Mouse (Mus musculus) stomach, embryonic 15.5 days (tissue): ENCODE measurements around the gene Babam1. TPM values are rescaled to one million over a fixed set of nuclear protein-coding genes. Genes with fewer than 3 reads are reported as not detected.

Source experiments
- ATAC-seq: fragments of 200-750 bp; cut with Nextera tagmentation; 2 replicates; pipeline ENCODE4 v1.8.0; 2017; ENCODE audit warnings: low read depth, moderate number of reproducible peaks, moderate TSS enrichment; ENCODE audit not compliant: insufficient read depth, low FRiP score
- H3K27ac ChIP-seq: fragments of 300-500 bp; sonication (generic); 2 replicates; pipeline ENCODE4 v1.5.1; 2015; ENCODE audit warnings: mild to moderate bottlenecking, inconsistent platforms
- H3K27me3 ChIP-seq: fragments of 300-500 bp; sonication (generic); replicated peaks from 2 replicates; pipeline ENCODE4 v1.6.1; 2015; ENCODE audit warnings: inconsistent platforms
- H3K36me3 ChIP-seq: fragments of 300-500 bp; sonication (generic); 2 replicates; pipeline ENCODE4 v1.6.1; 2015; ENCODE audit warnings: inconsistent platforms
- H3K4me1 ChIP-seq: fragments of 300-500 bp; sonication (generic); 2 replicates; pipeline ENCODE4 v1.6.1; 2015; ENCODE audit warnings: inconsistent platforms
- H3K4me2 ChIP-seq: fragments of 300-500 bp; sonication (generic); 2 replicates; pipeline ENCODE4 v1.6.1; 2015; ENCODE audit warnings: mild to moderate bottlenecking, inconsistent platforms
- H3K4me3 ChIP-seq: fragments of 300-500 bp; sonication (generic); replicated peaks from 2 replicates; pipeline ENCODE4 v1.5.1; 2015; ENCODE audit warnings: inconsistent platforms
- H3K9ac ChIP-seq: fragments of 300-500 bp; sonication (generic); 2 replicates; pipeline ENCODE4 v1.6.1; 2015; ENCODE audit warnings: inconsistent platforms
- H3K9me3 ChIP-seq: fragments of 300-500 bp; sonication (generic); 2 replicates; pipeline ENCODE4 v1.6.1; 2016; ENCODE audit warnings: inconsistent platforms
- WGBS: fragments of 180-500 bp; shearing (Covaris S2); methylation state at CpG from one replicate; pipeline ENCODE4 v1.1.7; 2015; 5-methylcytosine and 5-hydroxymethylcytosine counted together
- polyA plus RNA-seq: library from polyadenylated mRNA; unstranded; fragments of >200 nt; fragmentation: Nextera tagmentation; extraction: Ambion mirVana; gene quantifications from 2 replicates; pipeline ENCODE4 v1.2.1, GENCODE M21; 2015

The Babam1 gene
- polyA plus RNA-seq, 1 experiment from 2014 or later: 92.2 TPM

- 41% methylated on average over 3 of the region's 3 CpGs for WGBS
- no peak overlapping the region for H3K9ac ChIP-seq
- no peaks in the 10 kb centered on the region for H3K36me3 ChIP-seq
- H3K27me3 ChIP-seq: 0 out of 2 replicates have a peak, but pooled peaks cover 5% of the 10 kb centered on the region
- ATAC-seq: no peak
- H3K9me3 ChIP-seq: no peaks in the 10 kb centered on the region
- H3K4me1 ChIP-seq: no peaks in the 10 kb centered on the region
- no peak overlapping the region for H3K27ac ChIP-seq
- H3K4me2 ChIP-seq: no peak overlapping the region
- no peak overlapping the region for H3K4me3 ChIP-seq
These were observed 40.4 kb downstream of the Babam1 start for GRCm38 (mm10) chr8:71437041-71437440.

DNA sequence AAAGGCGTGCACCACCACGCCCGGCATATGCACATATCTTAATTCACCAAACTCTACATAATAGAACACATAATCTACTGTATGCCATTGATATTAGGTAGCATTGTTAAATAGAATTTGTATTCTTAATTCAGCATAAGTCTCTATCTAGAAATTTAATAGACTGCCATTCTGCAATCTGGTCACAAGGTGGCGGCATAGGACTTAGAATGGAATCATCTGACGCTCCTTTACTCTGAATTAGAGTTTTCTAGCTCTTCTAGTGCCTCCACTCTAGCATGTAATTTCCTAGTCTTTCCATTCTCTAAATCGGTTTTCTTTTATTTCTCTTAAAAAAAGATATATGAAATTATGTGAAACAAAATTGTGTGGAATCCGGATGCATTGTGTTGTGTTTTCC lies 44.7 kb downstream of the Babam1 start:
- H3K27ac ChIP-seq: no peak overlapping the region
- H3K4me3 ChIP-seq: no peak overlapping the region
- no peaks in the 10 kb centered on the region for H3K36me3 ChIP-seq
- no peaks in the 10 kb centered on the region for H3K4me1 ChIP-seq
- H3K27me3 ChIP-seq: 0 out of 2 replicates have a peak, but pooled peaks cover 5% of the 10 kb centered on the region
- WGBS: 0% methylated on average over 7 of the region's 7 CpGs
- no peak overlapping the region for H3K9ac ChIP-seq
- H3K4me2 ChIP-seq: no peak overlapping the region
- no peak for ATAC-seq
- H3K9me3 ChIP-seq: no peaks in the 10 kb centered on the region

DNA sequence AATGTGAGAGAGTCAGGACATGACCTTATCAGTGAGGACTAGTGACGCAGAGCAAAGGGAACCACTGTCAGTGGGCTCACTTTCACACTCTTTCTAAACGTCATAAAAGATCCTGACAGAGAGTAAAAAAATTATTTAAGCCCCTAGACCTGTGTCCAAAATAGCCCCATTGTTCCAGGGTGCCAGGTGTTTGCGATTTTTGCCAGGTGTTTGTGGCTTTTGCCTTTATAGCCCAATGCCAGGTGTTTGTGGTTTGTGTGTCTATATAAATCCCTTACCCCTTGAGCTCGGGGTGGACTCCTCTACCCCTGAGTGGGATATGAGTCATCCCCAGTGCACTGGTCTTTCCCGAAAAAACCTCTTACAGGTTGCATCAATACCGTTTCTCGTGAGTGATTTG lies 48.4 kb downstream of the Babam1 start:
- no peaks in the 10 kb centered on the region for H3K27me3 ChIP-seq
- no peak overlapping the region for H3K9ac ChIP-seq
- 77% methylated on average over 7 of the region's 7 CpGs for WGBS
- no peak for ATAC-seq
- H3K36me3 ChIP-seq: no peaks in the 10 kb centered on the region
- no peak overlapping the region for H3K4me2 ChIP-seq
- no peaks in the 10 kb centered on the region for H3K9me3 ChIP-seq
- no peaks in the 10 kb centered on the region for H3K4me1 ChIP-seq
- no peak overlapping the region for H3K4me3 ChIP-seq
- H3K27ac ChIP-seq: no peak overlapping the region

GRCm38 (mm10) chr8:71451337-71451736 lies 54.7 kb downstream of the Babam1 start:
- H3K4me2 ChIP-seq: no peak overlapping the region

GRCm38 (mm10) chr8:71451777-71452176 lies 55.1 kb downstream of the Babam1 start:
- Histone ChIP-seq H3K27me3 (no peaks in the 10 kb centered on the region), H3K9ac (no peak overlapping the region), H3K4me2 (no peak overlapping the region), H3K36me3 (no peaks in the 10 kb centered on the region), H3K9me3 (no peaks in the 10 kb centered on the region), H3K4me3 (no peak overlapping the region), H3K4me1 (no peaks in the 10 kb centered on the region; the same call in 1 of the 2 replicates), H3K27ac (no peak overlapping the region)
- ATAC-seq: no peak
- 44% methylated on average over 11 of the region's 11 CpGs for WGBS

More at GRCm38 (mm10) chr8:71451337-71451736, 54.7 kb downstream of the Babam1 start:
- Histone ChIP-seq H3K36me3 (no peaks in the 10 kb centered on the region), H3K4me3 (no peak overlapping the region), H3K27ac (no peak overlapping the region), H3K27me3 (no peaks in the 10 kb centered on the region), H3K4me1 (no peaks in the 10 kb centered on the region), H3K9ac (no peak overlapping the region), H3K9me3 (no peaks in the 10 kb centered on the region)
- no peak for ATAC-seq
- 53% methylated on average over 4 of the region's 4 CpGs for WGBS

DNA sequence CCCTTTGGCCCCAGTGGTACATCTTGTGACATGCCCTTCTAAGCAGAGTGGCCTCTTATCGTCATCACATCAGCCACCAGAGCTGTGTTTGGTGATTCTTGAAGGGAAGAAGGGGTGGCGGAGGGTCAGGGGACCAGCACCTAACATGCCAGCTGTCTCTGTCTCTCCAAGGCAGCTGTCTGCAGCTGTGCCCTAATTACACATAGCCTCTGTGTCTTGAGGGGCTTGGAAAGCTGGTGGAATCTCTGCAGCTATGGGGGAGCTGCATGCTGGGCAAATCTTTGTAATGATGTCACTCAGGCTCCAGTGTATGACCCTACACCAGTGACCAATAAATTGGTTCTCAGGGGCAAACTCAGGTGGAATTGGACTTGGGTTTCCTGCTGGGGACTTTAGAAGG lies 56.0 kb downstream of the Babam1 start:
- Histone ChIP-seq H3K4me2 (no peak overlapping the region), H3K4me1 (no peaks in the 10 kb centered on the region; the same call in 1 of the 2 replicates), H3K27me3 (no peaks in the 10 kb centered on the region), H3K27ac (no peak overlapping the region), H3K9ac (no peak overlapping the region), H3K4me3 (no peak overlapping the region), H3K9me3 (no peaks in the 10 kb centered on the region), H3K36me3 (0 out of 2 replicates have a peak, but pooled peaks cover 4% of the 10 kb centered on the region)
- ATAC-seq: no peak
- 78% methylated on average over 2 of the region's 2 CpGs for WGBS

Other genes starting within 250 kb of the Babam1 start
- 17.8 and 22.7 TPM in 2 replicates for gene Myo9b, start 124.1 kb upstream of the Babam1 start, polyA plus RNA-seq
- gene Haus8, start 123.9 kb upstream of the Babam1 start, polyA plus RNA-seq: 49.9 and 53.7 TPM in 2 replicates
- gene Use1, start 30.0 kb upstream of the Babam1 start, polyA plus RNA-seq: 87.4 and 88.8 TPM in 2 replicates
- gene Ocel1, start 25.6 kb upstream of the Babam1 start, polyA plus RNA-seq: 8.0 TPM in 2 replicates
- gene Nr2f6, start 14.9 kb upstream of the Babam1 start, polyA plus RNA-seq: 80.9 and 81.8 TPM in 2 replicates
- 10.8 and 10.9 TPM in 2 replicates for gene Ushbp1, start 1.1 kb upstream of the Babam1 start, polyA plus RNA-seq
- 42.3 and 46.2 TPM in 2 replicates for gene Ankle1, start 9.1 kb downstream of the Babam1 start, polyA plus RNA-seq
- gene Abhd8, start 66.8 kb downstream of the Babam1 start, polyA plus RNA-seq: 42.0 and 44.0 TPM in 2 replicates
- gene Mrpl34, start 68.1 kb downstream of the Babam1 start, polyA plus RNA-seq: 154 and 164 TPM in 2 replicates
- 90.2 and 92.4 TPM in 2 replicates for gene Dda1, start 72.3 kb downstream of the Babam1 start, polyA plus RNA-seq
- 1.5 and 1.8 TPM in 2 replicates for gene Ano8, start 89.1 kb downstream of the Babam1 start, polyA plus RNA-seq
- gene Gtpbp3, start 91.2 kb downstream of the Babam1 start, polyA plus RNA-seq: 14.6 and 16.1 TPM in 2 replicates
- gene Plvap, start 114.9 kb downstream of the Babam1 start, polyA plus RNA-seq: 84.8 and 90.0 TPM in 2 replicates
- 0.27 and 0.49 TPM in 2 replicates for gene Ccdc194, start 128.8 kb downstream of the Babam1 start, polyA plus RNA-seq
- gene Bst2, start 140.6 kb downstream of the Babam1 start, polyA plus RNA-seq: 52.3 and 53.9 TPM in 2 replicates
- 97.6 and 107 TPM in 2 replicates for gene Mvb12a, start 146.1 kb downstream of the Babam1 start, polyA plus RNA-seq
- 4.0 and 7.1 TPM in 2 replicates for gene Tmem221, start 162.0 kb downstream of the Babam1 start, polyA plus RNA-seq
- gene Nxnl1, start 169.7 kb downstream of the Babam1 start, polyA plus RNA-seq: 0.08 and 0.15 TPM in 2 replicates
- gene Slc27a1, start 172.0 kb downstream of the Babam1 start, polyA plus RNA-seq: 37.1 and 38.8 TPM in 2 replicates
- gene Pgls, start 195.3 kb downstream of the Babam1 start, polyA plus RNA-seq: 238 and 243 TPM in 2 replicates
- 4.3 and 4.7 TPM in 2 replicates for gene Fam129c, start 200.8 kb downstream of the Babam1 start, polyA plus RNA-seq
- gene Colgalt1, start 214.1 kb downstream of the Babam1 start, polyA plus RNA-seq: 70.6 and 75.1 TPM in 2 replicates